Mouse (Mus musculus) Patski (cell line): ENCODE measurements around the gene Caskin2. TPM values are rescaled to one million over a fixed set of nuclear protein-coding genes. Genes with fewer than 3 reads are reported as not detected.

Source experiments
- ATAC-seq: fragments of 100-300 bp; one replicate; pipeline ENCODE4 v1.8.0; 2021
- CTCF ChIA-PET: fragments of 350-600 bp; sonication (Branson Sonifier 250); formaldehyde crosslinking; loops from one replicate; lab custom pipeline; 2022; ENCODE audit warnings: inconsistent platforms; lab: Charles Lee
- POLR2A ChIA-PET: fragments of 350-600 bp; sonication (Branson Sonifier 250); formaldehyde crosslinking; loops from one replicate; lab custom pipeline; 2022; ENCODE audit warnings: antibody characterized with exemption, inconsistent platforms; lab: Charles Lee
- DNase-seq: peaks from one replicate; pipeline ENCODE4 v3.0.0-alpha.2; 2011; ENCODE audit warnings: low read depth, low spot score
- H3K27me3 ChIP-seq: fragments of 371-371 bp; one replicate; pipeline ENCODE4 v1.5.1; 2021
- CTCF ChIP-seq: fragments of 100-300 bp; IDR thresholded peaks from one replicate; pipeline ENCODE4 v1.5.1; 2021
- in situ Hi-C: fragments of 300-500 bp; cut with MboI; formaldehyde crosslinking; loops from 3 replicates; pipeline ENCODE4 v1.11.1; 2018; ENCODE audit warnings: low pct_unique_long_range_greater_than_20kb, mixed read lengths
- polyA plus RNA-seq: library from polyadenylated mRNA; unstranded; gene quantifications from one replicate; pipeline ENCODE4 v1.2.3, GENCODE M21; 2021

Gene Caskin2
- polyA plus RNA-seq, 1 experiment from 2014 or later, result 29.7 TPM

- H3K27me3 ChIP-seq, result no peaks in the 10 kb centered on the region
- in situ Hi-C loops, result loop anchor here (5.0 kb wide), 2 partner anchors 89 to 174 kb away; no protein-coding TSS in a partner anchor
- ATAC-seq (no peak), DNase-seq (no peak)
- no peak for TF ChIP-seq CTCF
- POLR2A ChIA-PET, result interaction anchor here (0.6 to 1.7 kb wide), 3 partner anchors 12 to 88 kb away, joined by 3 to 6 read pairs (median 4); no protein-coding TSS in a partner anchor
- CTCF ChIA-PET, result interaction anchor here (0.8 to 2.0 kb wide), 3 partner anchors 33 to 97 kb away, joined by 3 to 6 read pairs (median 3); no protein-coding TSS in a partner anchor
These were observed 1.9 kb downstream of the Caskin2 start for GRCm38 (mm10) chr11:115811381-115812093.

GRCm38 (mm10) chr11:115810377-115810776 is 3.1 kb downstream of the Caskin2 start:
- H3K27me3 ChIP-seq, result no peaks in the 10 kb centered on the region
- ChIA-PET CTCF (interaction anchor here (2.0 kb wide), 1 partner anchor 88 kb away, joined by 6 read pairs; no protein-coding TSS in a partner anchor), POLR2A (interaction anchor here (1.1 to 1.7 kb wide), 3 partner anchors 10 to 87 kb away, joined by 3 to 6 read pairs (median 4); no protein-coding TSS in a partner anchor)
- no peak for TF ChIP-seq CTCF
- no peak for ATAC-seq
- in situ Hi-C loops, result loop anchor here (5.0 kb wide), 2 partner anchors 88 to 173 kb away; no protein-coding TSS in a partner anchor
- no peak for DNase-seq

GRCm38 (mm10) chr11:115809311-115809781 is 4.1 kb downstream of the Caskin2 start:
- in situ Hi-C loops, result no loop called here
- no peak for DNase-seq
- ATAC-seq, result no peak
- no peak for TF ChIP-seq CTCF
- H3K27me3 ChIP-seq, result no peaks in the 10 kb centered on the region
- CTCF ChIA-PET, result interaction anchor here (0.9 to 2.0 kb wide), 2 partner anchors 67 to 87 kb away, joined by 4 to 6 read pairs; no protein-coding TSS in a partner anchor
- POLR2A ChIA-PET, result interaction anchor here (0.7 kb wide), 1 partner anchor 107 kb away, joined by 3 read pairs; no protein-coding TSS in a partner anchor

GRCm38 (mm10) chr11:115808696-115809310 is 4.6 kb downstream of the Caskin2 start:
- no peak for TF ChIP-seq CTCF
- ATAC-seq (no peak), DNase-seq (no peak)
- no peaks in the 10 kb centered on the region for H3K27me3 ChIP-seq
- in situ Hi-C loops, result no loop called here
- POLR2A ChIA-PET, result interaction anchor here (1.9 kb wide), 1 partner anchor 11 kb away, joined by 5 read pairs; no protein-coding TSS in a partner anchor
- CTCF ChIA-PET, result no interaction called here

GRCm38 (mm10) chr11:115807971-115808370 is 5.5 kb downstream of the Caskin2 start:
- in situ Hi-C loops, result no loop called here
- H3K27me3 ChIP-seq, result no peaks in the 10 kb centered on the region
- no peak for ATAC-seq
- no peak for DNase-seq
- TF ChIP-seq CTCF, result no peak
- POLR2A ChIA-PET, result interaction anchor here (1.9 kb wide), 1 partner anchor 10 kb away, joined by 5 read pairs; no protein-coding TSS in a partner anchor
- CTCF ChIA-PET, result no interaction called here

GRCm38 (mm10) chr11:115807306-115807705 is 6.1 kb downstream of the Caskin2 start:
- no peak for ATAC-seq
- CTCF ChIA-PET, result no interaction called here
- in situ Hi-C loops, result no loop called here
- H3K27me3 ChIP-seq, result no peaks in the 10 kb centered on the region
- POLR2A ChIA-PET, result interaction anchor here (1.9 kb wide), 1 partner anchor 9 kb away, joined by 5 read pairs; no protein-coding TSS in a partner anchor
- no peak for DNase-seq
- TF ChIP-seq CTCF, result no peak

- DNase-seq (no peak), ATAC-seq (no peak)
- H3K27me3 ChIP-seq, result no peaks in the 10 kb centered on the region
- CTCF ChIA-PET, result no interaction called here
- POLR2A ChIA-PET, result no interaction called here
- in situ Hi-C loops, result no loop called here
- no peak for TF ChIP-seq CTCF
These were observed 7.3 kb downstream of the Caskin2 start for GRCm38 (mm10) chr11:115806154-115806553.

- in situ Hi-C loops, result no loop called here
- CTCF ChIA-PET, result no interaction called here
- POLR2A ChIA-PET, result interaction anchor here (1.3 kb wide), 1 partner anchor 9 kb away, joined by 3 read pairs; no protein-coding TSS in a partner anchor
- H3K27me3 ChIP-seq, result no peaks in the 10 kb centered on the region
- no peak for ATAC-seq
- no peak for TF ChIP-seq CTCF
- DNase-seq, result no peak
These were observed 8.4 kb downstream of the Caskin2 start for GRCm38 (mm10) chr11:115805005-115805404.

- no peak for TF ChIP-seq CTCF
- no peaks in the 10 kb centered on the region for H3K27me3 ChIP-seq
- DNase-seq (no peak), ATAC-seq (no peak)
- in situ Hi-C loops, result no loop called here
- ChIA-PET CTCF (interaction anchor here (1.3 kb wide), 1 partner anchor 10 kb away, joined by 5 read pairs; no protein-coding TSS in a partner anchor), POLR2A (interaction anchor here (0.6 kb wide), 1 partner anchor 80 kb away, joined by 3 read pairs; no protein-coding TSS in a partner anchor)
These were observed 10.2 kb downstream of the Caskin2 start for GRCm38 (mm10) chr11:115803072-115803709.

GRCm38 (mm10) chr11:115800981-115801380 is 12.5 kb downstream of the Caskin2 start:
- POLR2A ChIA-PET, result no interaction called here
- no peak for TF ChIP-seq CTCF
- no peak for ATAC-seq
- DNase-seq, result no peak
- no peaks in the 10 kb centered on the region for H3K27me3 ChIP-seq
- in situ Hi-C loops, result no loop called here
- CTCF ChIA-PET, result no interaction called here
